Mouse (Mus musculus): ENCODE measurements at regions not wholly inside any gene's neighbourhood (a gene's known extent, or its start where the extent isn't known, plus 50 kb on each side); places are given as distances from the start of the nearest gene placed in this dataset.

DNA sequence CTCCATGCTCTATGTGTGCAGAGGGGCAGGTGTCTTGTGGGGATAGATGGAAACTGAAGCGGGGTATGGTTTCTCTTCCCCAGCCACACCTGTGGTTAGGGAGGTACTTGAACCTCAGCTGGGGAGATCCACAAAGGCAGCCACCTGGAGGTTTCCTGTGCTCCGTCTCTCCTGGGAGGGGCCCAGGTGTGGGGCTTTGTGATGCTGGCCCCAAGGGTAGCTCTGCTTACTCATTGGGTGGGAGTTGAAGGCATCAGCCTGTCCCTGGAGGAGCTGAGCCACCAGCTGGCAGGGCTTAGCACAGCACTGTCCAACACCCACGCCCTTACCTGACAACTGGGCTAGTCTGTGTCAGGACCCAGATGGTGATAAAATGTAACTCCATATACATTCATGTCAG is 81.4 kb downstream of the Lhx2 start:
- 72% methylated on average over 3 of the region's 3 CpGs for WGBS
- ATAC-seq (replicated peaks), result no peak
- Histone ChIP-seq H3K27ac (replicated peaks) (no peak overlapping the region), H3K36me3 (no peaks in the 10 kb centered on the region), H3K4me3 (no peak overlapping the region), H3K9me3 (no peaks in the 10 kb centered on the region), H3K4me2 (replicated peaks) (no peak overlapping the region), H3K4me1 (peaks cover 17% of the 10 kb centered on the region), H3K27me3 (no peaks in the 10 kb centered on the region), H3K9ac (replicated peaks) (no peak overlapping the region)

DNA sequence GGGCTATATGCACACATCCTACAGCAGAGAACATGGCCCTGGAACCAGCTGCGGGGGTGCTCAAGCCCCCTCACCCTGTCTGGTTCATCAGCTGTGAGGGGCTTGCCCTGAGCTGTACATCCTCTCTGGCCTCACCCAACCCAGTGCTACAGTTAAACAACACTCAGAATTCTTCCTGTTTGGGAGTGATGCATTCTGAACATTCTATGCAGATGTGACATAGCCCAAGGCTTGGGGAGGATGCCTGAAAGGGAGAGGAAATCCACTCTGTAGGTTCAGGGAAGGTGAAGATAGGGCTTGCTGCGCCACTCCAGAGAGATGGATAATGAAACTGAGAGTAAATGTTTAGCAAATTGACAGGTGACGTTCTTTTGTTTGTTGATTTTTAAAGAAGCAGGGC is 83.3 kb downstream of the Lhx2 start:
- Histone ChIP-seq H3K9ac (replicated peaks) (no peak overlapping the region), H3K9me3 (no peaks in the 10 kb centered on the region), H3K27ac (replicated peaks) (no peak overlapping the region), H3K36me3 (no peaks in the 10 kb centered on the region), H3K4me2 (replicated peaks) (no peak overlapping the region), H3K4me3 (no peak overlapping the region), H3K27me3 (no peaks in the 10 kb centered on the region), H3K4me1 (peaks cover 17% of the 10 kb centered on the region)
- no peak for ATAC-seq (replicated peaks)
- whole genome bisulfite sequencing, result 85% methylated on average over 3 of the region's 3 CpGs

DNA sequence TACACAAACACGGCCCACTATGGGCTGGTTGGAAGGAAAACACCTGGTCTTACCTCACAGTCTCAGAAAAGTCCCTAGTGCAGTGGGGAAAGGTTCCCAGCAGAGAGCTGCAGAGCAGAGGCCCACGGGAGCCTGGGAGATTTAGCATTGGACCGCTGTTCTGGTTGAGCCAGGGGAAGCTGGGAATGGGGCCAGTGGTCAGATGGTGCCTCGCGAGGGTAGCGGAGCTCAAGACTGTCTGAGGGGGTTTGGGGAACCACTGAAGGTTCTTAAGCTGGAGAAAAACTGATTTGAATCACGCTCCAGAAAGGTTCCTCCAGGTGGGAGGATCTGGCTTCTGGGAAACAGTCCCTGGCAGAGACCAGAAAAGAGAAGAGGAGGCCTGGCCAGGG is 84.8 kb downstream of the Lhx2 start:
- H3K36me3 ChIP-seq, result no peaks in the 10 kb centered on the region
- ATAC-seq (replicated peaks), result peak; percentile 33

GRCm38 (mm10) chr2:38424278-38424931 is 85.3 kb downstream of the Lhx2 start:
- Histone ChIP-seq H3K9ac (replicated peaks) (peak overlapping the region; percentile 27; the same call in 1 of the 2 replicates), H3K4me3 (peak overlapping the region; percentile 29), H3K4me2 (replicated peaks) (peak overlapping the region; percentile 46), H3K27me3 (no peaks in the 10 kb centered on the region), H3K27ac (replicated peaks) (peak overlapping the region; percentile 80), H3K9me3 (no peaks in the 10 kb centered on the region), H3K4me1 (peaks cover 17% of the 10 kb centered on the region), H3K36me3 (no peaks in the 10 kb centered on the region)
- 2% methylated on average over 19 of the region's 22 CpGs for WGBS
- peak; percentile 86 for ATAC-seq (replicated peaks)

More for the DNA sequence above, 84.8 kb downstream of the Lhx2 start:
- Histone ChIP-seq H3K27me3 (no peaks in the 10 kb centered on the region), H3K4me3 (peak overlapping the region; percentile 29; the same call in 1 of the 2 replicates), H3K9ac (replicated peaks) (no peak overlapping the region), H3K4me2 (replicated peaks) (peak overlapping the region; percentile 46), H3K9me3 (no peaks in the 10 kb centered on the region), H3K27ac (replicated peaks) (peak overlapping the region; percentile 80), H3K4me1 (peaks cover 17% of the 10 kb centered on the region)
- WGBS, result 5% methylated on average over 7 of the region's 7 CpGs

DNA sequence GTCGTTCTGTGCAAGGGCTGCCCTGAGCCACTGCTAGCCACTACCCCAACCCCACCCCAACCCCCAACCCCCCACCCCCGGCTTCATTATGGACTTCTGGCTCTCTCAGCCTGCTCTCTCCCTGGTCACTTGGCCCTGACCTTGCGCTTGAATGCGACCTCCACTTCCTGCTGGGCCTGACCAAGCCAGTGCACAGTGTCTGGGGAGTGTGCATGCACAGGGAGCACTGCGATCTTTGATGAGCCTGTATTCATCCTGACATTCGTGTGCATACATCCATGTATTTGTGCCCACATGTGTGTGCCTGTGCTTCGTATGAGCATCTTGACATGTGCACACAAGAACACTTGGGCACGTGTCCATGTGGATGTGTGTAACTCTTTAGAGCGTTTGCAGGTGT is 85.9 kb downstream of the Lhx2 start:
- Histone ChIP-seq H3K9me3 (no peaks in the 10 kb centered on the region), H3K27ac (replicated peaks) (peak overlapping the region; percentile 80), H3K4me3 (peak overlapping the region; percentile 29; the same call in 1 of the 2 replicates), H3K4me2 (replicated peaks) (peak overlapping the region; percentile 46), H3K27me3 (no peaks in the 10 kb centered on the region), H3K4me1 (peaks cover 17% of the 10 kb centered on the region), H3K9ac (replicated peaks) (peak overlapping the region; percentile 27; the same call in 1 of the 2 replicates), H3K36me3 (no peaks in the 10 kb centered on the region)
- peak; percentile 39; the same call in 1 of the 2 replicates for ATAC-seq (replicated peaks)
- 19% methylated on average over 9 of the region's 9 CpGs for WGBS

DNA sequence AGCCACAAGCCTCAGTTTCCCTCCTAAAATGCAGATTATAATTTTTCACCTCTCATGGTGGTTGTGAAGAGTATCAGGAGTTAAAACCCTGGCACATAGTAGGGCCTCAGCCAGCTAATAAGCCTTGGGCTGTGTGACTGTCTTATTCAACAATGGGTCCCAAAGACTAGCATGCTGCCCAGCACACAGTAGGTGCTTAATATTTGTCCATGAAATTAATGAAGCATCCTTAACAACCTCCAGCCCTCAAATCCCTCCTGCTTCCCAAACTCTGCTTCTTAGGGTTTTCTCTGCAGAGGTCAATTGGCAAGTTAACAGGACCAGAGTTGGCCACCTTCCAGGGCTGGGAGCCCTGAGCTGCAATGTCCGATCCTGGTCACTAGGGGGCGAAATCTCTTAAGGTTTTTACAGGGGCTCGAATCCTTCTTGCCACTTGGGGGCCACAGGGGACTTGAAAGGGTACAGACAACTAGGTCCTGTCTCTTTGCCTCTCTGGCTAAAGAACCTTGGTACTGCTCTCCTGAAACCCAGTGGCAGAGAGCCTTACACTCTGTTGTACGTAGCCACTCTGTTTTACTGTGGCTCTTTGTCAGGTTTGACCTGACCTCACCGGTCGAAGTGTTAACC is 81.6 kb upstream of the Nek6 start:
- Histone ChIP-seq H3K27me3 (no peaks in the 10 kb centered on the region), H3K27ac (replicated peaks) (no peak overlapping the region), H3K4me3 (no peak overlapping the region), H3K9me3 (no peaks in the 10 kb centered on the region), H3K4me1 (peaks cover 4% of the 10 kb centered on the region), H3K4me2 (replicated peaks) (no peak overlapping the region), H3K36me3 (no peaks in the 10 kb centered on the region), H3K9ac (replicated peaks) (no peak overlapping the region)
- 36% methylated on average over 6 of the region's 6 CpGs for WGBS
- ATAC-seq (replicated peaks), result no peak

- Histone ChIP-seq H3K27me3 (no peaks in the 10 kb centered on the region), H3K4me2 (replicated peaks) (no peak overlapping the region), H3K4me3 (no peak overlapping the region), H3K9me3 (no peaks in the 10 kb centered on the region), H3K36me3 (no peaks in the 10 kb centered on the region), H3K27ac (replicated peaks) (no peak overlapping the region), H3K9ac (replicated peaks) (no peak overlapping the region), H3K4me1 (no peaks in the 10 kb centered on the region)
- WGBS, result 55% methylated on average over 5 of the region's 5 CpGs
- no peak for ATAC-seq (replicated peaks)
Measured at GRCm38 (mm10) chr2:38431546-38431945, 79.9 kb upstream of the Nek6 start.

GRCm38 (mm10) chr2:38433736-38434135 is 77.7 kb upstream of the Nek6 start:
- Histone ChIP-seq H3K36me3 (no peaks in the 10 kb centered on the region), H3K9ac (replicated peaks) (no peak overlapping the region), H3K9me3 (no peaks in the 10 kb centered on the region), H3K4me3 (no peak overlapping the region), H3K27ac (replicated peaks) (no peak overlapping the region), H3K27me3 (no peaks in the 10 kb centered on the region), H3K4me1 (no peaks in the 10 kb centered on the region), H3K4me2 (replicated peaks) (no peak overlapping the region)
- no peak for ATAC-seq (replicated peaks)
- 23% methylated on average over 3 of the region's 3 CpGs for WGBS

DNA sequence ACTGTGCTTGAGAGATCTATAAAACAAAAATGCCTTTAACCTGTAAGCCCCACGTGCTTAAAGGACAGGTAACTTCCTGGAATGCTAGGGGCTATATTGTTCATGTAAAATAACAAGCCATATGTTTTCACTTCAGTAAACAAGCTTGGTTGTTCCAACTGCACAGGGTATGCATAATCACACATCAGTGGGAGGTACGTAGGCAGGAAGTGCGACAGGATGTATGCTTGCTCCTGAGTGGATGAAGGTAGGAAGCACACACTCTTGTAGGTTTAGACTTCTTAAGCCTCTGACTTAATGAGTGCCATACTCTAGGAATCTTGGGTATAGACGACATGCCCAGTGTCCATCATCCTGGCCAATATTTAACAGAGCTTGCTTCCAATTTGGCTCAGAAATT is 74.7 kb upstream of the Nek6 start:
- Histone ChIP-seq H3K27me3 (no peaks in the 10 kb centered on the region), H3K27ac (replicated peaks) (no peak overlapping the region), H3K36me3 (no peaks in the 10 kb centered on the region), H3K9ac (replicated peaks) (no peak overlapping the region), H3K4me3 (no peak overlapping the region), H3K4me2 (replicated peaks) (no peak overlapping the region), H3K4me1 (no peaks in the 10 kb centered on the region), H3K9me3 (no peaks in the 10 kb centered on the region)
- no peak for ATAC-seq (replicated peaks)
- WGBS, result 81% methylated on average over 4 of the region's 4 CpGs

DNA sequence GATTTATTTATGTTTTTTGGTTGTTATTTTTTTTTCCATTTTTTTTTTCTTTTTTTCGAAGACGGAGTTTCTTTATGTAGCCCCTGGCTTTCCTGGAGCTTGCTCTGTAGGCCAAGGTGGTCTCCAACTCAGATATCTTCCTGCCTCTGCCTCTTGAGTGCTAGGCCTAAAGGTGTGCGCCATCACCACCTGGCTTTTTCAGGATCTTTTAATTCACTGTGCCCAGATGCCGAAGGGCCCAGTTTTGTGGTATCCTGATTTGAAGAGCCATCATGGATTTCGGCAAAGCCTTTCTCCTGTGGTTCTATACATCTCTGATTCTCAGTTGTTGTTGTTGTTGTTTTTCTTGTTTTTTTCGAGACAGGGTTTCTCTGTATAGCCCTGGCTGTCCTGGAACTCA is 72.3 kb upstream of the Nek6 start:
- no peak for ATAC-seq (replicated peaks)
- Histone ChIP-seq H3K4me1 (no peaks in the 10 kb centered on the region), H3K36me3 (no peaks in the 10 kb centered on the region), H3K4me2 (replicated peaks) (no peak overlapping the region), H3K9me3 (no peaks in the 10 kb centered on the region), H3K27ac (replicated peaks) (no peak overlapping the region), H3K9ac (replicated peaks) (no peak overlapping the region), H3K4me3 (no peak overlapping the region), H3K27me3 (no peaks in the 10 kb centered on the region)
- 94% methylated on average over 6 of the region's 6 CpGs for WGBS

GRCm38 (mm10) chr2:38439973-38440372 is 71.5 kb upstream of the Nek6 start:
- H3K27me3 ChIP-seq, result no peaks in the 10 kb centered on the region
- no peak overlapping the region for H3K4me2 ChIP-seq (replicated peaks)
- H3K4me1 ChIP-seq, result no peaks in the 10 kb centered on the region
- H3K4me3 ChIP-seq, result no peak overlapping the region
- WGBS, result 89% methylated on average over 5 of the region's 5 CpGs
- no peak for ATAC-seq (replicated peaks)
- no peak overlapping the region for H3K9ac ChIP-seq (replicated peaks)
- no peaks in the 10 kb centered on the region for H3K9me3 ChIP-seq
- no peak overlapping the region for H3K27ac ChIP-seq (replicated peaks)
- no peaks in the 10 kb centered on the region for H3K36me3 ChIP-seq

GRCm38 (mm10) chr2:38449092-38449491 is 62.4 kb upstream of the Nek6 start:
- H3K4me2 ChIP-seq (replicated peaks), result no peak overlapping the region

DNA sequence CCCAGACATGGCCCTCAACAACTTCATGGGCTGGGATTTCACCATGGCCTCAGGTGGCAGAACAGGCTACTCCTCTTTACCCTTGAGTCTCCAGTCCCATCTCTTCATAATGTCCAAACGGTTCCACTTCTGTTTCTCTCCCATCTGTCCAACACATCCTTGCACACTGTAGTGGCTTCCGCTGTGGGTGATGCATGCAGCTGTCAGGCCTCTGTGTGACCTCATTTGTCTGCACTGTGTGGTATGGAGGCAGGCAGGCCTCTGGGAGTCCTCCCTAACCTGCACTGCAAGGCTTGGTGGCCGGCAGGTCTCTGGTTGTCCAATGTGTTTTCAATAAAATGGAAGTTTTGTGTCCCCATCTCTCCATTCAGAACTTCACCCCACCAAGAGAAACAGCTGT is 54.9 kb upstream of the Nek6 start:
- no peak overlapping the region for H3K4me3 ChIP-seq
- H3K9ac ChIP-seq (replicated peaks), result no peak overlapping the region
- H3K27ac ChIP-seq (replicated peaks), result no peak overlapping the region
- no peaks in the 10 kb centered on the region for H3K36me3 ChIP-seq
- ATAC-seq (replicated peaks), result no peak
- H3K4me2 ChIP-seq (replicated peaks), result no peak overlapping the region
- peaks cover 18% of the 10 kb centered on the region for H3K4me1 ChIP-seq
- 98% methylated on average over 3 of the region's 3 CpGs for WGBS
- no peaks in the 10 kb centered on the region for H3K9me3 ChIP-seq
- H3K27me3 ChIP-seq, result no peaks in the 10 kb centered on the region

More at GRCm38 (mm10) chr2:38449092-38449491, 62.4 kb upstream of the Nek6 start:
- no peak overlapping the region for H3K4me3 ChIP-seq
- no peak for ATAC-seq (replicated peaks)
- no peaks in the 10 kb centered on the region for H3K36me3 ChIP-seq
- H3K4me1 ChIP-seq, result no peaks in the 10 kb centered on the region
- no peaks in the 10 kb centered on the region for H3K27me3 ChIP-seq
- WGBS, result 84% methylated on average over 6 of the region's 6 CpGs
- no peak overlapping the region for H3K27ac ChIP-seq (replicated peaks)
- no peaks in the 10 kb centered on the region for H3K9me3 ChIP-seq
- H3K9ac ChIP-seq (replicated peaks), result no peak overlapping the region

Data from forebrain, embryonic 15.5 days (tissue).